Mouse (Mus musculus) adrenal gland, adult 18-20 months (tissue): ENCODE data around the gene Cdk17. TPM values are rescaled to one million over a fixed set of nuclear protein-coding genes. Genes with fewer than 3 reads are reported as not detected.

ENCODE experiments used
- DNase-seq, 2 experiments: peaks; one replicate each; pipeline ENCODE4 v3.0.0; 2021 to 2022; ENCODE audit warnings: low spot score in 2 of 2
- total RNA-seq, 2 experiments: library from RNA; stranded (reverse); gene quantifications; 1 replicate in 1 of 2; 2 replicates in 1 of 2; pipeline ENCODE4 v1.2.3; 2021

Cdk17 gene
- total RNA-seq, 2 experiments from 2014 or later: 24.6 to 29.4 TPM

DNA sequence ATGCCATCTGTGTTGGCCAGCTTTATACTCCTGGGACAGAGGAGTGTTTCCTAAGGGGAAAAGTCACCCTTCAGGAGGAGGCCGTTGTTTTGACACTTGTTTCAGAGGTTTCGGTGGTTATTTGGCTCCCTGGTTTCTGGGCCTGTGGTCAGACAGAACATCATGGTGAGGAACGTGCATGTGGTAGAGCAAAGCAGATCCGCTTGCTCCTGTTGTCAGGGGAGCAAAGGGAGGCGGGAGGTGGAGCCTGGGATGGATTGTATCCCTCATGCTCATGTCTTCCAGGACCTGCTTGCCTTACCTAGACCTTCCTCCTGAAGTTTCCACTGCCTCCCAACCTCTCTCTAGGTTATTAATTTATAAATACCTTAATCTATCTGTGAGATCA lies 5.7 kb downstream of the Cdk17 start:
- no peak for DNase-seq

DNA sequence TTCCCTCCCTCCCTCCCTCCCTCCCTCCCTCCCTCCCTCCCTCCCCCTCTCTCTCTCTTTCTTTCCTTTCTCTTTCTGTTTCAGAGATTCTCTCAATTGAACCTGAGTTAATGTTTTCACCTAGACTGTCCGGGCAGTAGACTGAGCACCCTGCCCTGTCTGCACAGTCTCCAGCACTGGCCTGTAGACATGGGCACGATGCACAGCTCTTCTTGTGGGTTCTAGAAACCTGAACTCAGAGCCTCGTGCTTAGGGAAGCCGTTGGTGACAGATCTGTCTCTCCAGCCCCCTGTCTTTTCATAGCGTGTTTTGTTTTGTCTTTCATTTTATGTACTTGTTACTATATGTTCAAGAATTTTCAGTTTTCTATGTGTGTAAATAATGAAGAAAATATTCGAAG lies 6.6 kb downstream of the Cdk17 start:
- DNase-seq: no peak

GRCm38 (mm10) chr10:93168067-93168466 lies 7.4 kb downstream of the Cdk17 start:
- no peak for DNase-seq

DNA sequence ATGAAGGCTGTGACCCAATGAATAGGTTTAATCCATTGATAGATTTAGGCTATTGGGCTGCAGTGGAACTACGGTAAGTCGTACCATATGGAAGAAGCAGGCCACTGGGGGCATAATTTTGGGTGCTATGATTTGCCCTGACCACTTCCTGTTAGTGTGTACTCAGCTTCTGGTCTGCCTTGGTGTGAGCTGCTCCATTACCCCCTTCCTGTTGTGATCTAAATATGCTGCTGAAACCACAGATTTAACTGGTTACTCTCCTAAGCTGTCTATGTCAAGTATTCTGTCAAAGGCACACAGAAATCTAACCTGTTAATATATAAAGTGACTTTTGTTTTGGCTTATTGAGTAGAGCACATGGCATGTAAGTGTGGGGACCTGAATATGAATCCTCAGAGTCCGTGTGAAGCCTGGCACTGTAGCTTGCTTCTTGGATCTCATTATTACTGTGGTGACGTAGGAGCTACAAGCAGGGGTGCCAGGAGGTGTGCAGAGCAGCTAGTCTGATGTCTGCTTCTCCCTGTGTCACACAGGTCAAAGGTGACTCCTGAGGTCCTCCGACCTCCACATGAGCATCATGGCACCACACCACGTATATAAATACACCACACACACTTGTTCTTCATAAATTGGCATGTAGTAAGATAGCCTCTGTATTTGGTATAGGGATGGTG lies 10.6 kb downstream of the Cdk17 start:
- no peak for DNase-seq

DNA sequence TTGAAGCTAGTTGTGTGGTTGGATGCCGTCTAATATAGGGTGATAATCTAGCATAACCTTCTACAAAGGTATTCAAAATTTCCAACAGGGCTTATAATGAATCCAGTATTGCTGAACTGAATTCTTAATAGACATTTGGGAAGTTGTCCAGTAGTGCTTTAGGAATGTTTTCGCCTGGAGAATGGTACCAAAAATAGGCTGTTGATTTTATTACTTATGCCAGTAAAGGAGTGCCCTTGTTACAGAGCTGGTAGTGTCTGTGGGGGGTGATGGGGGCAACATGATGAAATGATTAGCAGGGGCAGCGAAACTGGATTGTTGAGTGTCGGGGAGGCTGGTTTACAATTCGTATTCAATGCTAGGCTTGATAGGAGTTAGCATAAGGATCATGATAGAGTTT lies 16.8 kb downstream of the Cdk17 start:
- no peak for DNase-seq

DNA sequence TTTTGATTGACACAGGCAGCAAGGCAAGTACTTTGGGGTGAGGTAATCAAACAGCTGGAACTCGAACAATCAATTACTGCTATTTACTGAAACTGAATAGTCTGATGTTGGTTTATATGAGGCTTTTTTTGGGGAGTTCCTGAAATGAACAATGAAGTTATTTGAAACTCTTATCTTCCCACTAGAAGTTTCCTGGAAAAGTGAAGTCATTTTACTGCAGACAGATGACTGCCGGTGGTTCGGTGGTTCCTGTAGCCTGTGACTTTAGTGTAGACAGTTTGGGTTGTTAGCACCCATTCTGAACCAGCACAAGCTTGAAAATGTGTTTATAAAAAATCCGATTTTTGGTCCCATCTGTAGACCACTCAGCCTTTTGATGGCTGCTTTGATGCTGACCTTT lies 17.2 kb downstream of the Cdk17 start:
- DNase-seq: no peak

DNA sequence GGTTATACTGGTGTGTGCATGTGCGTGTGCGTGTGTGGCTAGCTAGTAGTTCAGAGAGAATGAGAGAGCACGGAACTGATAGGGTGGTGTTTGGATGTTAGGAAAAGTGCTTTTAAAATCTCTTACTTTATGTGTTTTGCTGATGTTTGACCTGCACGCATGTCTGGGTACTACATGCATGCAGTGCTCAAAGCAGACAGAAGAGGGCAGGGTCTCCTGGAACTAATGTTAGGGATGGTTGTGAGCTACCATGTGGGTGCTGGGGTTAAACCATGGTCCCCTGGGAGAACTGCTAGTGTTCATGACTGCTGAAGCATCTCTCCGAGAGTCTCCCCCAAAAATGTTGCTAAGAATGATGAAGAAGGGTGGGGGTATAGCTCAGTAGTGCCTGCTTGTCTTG lies 18.0 kb downstream of the Cdk17 start:
- no peak for DNase-seq

DNA sequence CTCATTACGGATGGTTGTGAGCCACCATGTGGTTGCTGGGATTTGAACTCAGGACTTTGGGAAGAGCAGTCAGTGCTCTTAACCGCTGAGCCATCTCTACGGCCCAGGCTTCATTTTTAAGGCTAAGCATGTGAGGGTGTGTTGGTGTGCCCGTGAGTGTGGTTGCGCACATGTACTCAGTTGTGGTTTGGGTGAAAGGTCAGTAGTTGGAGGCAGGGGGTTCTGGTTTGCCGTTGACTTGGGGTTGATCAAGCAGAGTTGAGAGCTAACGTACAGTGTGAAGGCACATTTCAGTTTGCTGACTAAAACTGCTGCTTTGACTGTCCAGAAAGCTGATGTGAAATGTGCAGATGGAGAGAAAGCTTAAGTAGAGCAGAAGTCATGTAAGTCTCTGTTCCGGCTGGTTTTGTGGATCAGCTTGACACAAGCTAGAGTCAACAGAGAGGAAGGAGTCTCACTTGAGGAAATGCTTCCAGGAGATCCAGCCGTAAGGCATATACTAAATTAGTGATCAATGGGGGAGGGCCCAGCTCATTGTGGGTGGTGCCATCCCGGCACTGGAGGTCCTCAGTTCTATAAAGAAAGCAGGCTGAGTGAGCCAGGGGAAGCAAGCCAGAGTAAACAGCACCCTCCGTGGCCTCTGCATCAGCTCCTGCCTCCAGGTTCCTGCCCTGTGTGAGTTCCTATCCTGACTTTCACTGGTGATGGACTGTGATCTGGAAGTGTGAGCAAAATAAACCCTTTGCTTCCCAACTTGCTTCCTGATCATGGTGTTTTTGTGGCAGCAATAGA lies 19.2 kb downstream of the Cdk17 start:
- no peak for DNase-seq

- no peak for DNase-seq
Observed at GRCm38 (mm10) chr10:93184351-93184976, 23.8 kb downstream of the Cdk17 start.

- no peak for DNase-seq
Observed at GRCm38 (mm10) chr10:93188440-93188999, 27.8 kb downstream of the Cdk17 start.

GRCm38 (mm10) chr10:93190475-93191262 lies 30.0 kb downstream of the Cdk17 start:
- DNase-seq: no peak

DNA sequence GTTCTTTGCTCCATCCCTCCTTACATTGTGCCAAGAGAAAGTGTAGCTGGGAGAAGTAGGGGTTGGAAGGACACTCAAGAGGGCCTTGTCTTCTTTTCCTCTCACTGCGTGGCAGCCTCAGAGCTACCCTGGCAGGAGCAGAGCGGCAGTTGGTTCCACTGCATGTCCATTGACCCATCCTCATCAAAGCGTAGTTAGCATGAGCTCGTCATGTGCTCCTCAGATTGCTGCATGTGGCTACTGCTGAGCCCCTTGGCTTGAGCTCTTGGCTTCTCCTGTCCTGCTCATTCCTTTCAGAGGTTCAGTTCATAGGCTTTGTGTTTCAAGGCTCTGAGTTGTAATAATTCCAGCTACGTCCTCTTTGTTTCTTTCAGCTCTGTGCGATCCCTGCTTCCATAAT lies 36.4 kb downstream of the Cdk17 start:
- no peak for DNase-seq

GRCm38 (mm10) chr10:93198958-93199357 lies 38.3 kb downstream of the Cdk17 start:
- DNase-seq: no peak

- no peak for DNase-seq
Observed at GRCm38 (mm10) chr10:93201846-93202458, 41.3 kb downstream of the Cdk17 start.

DNA sequence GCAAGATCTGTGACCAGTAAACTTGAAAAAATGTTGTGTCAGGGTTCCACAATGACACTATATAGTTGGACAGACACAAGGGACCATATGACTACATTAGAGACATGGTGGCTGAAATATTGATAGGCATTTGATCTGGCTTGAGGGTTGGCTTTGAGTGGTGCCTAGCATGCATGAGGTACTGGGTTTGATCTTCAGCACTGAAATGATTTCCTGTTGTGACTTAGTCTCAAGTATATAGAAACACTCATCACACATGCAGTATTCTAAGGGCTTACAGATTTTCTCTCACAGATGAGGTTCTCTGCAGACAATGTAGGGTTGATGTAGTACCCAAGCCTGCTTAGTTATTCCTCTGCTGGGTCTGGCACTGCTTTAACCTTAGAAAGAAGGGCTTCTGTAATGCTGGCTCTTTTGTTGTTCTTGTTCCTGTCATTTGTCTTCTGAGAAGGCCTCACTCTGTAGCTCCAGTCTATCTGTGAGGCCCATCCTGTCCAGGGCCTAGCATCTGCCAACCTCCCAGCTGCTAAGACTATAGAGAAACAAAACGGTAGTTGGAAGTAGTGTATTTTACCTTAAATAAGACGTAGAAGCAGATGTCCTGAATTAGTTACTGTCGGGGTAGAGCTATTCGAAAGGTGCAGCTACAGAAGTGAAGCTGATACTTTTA lies 44.7 kb downstream of the Cdk17 start:
- no peak for DNase-seq

DNA sequence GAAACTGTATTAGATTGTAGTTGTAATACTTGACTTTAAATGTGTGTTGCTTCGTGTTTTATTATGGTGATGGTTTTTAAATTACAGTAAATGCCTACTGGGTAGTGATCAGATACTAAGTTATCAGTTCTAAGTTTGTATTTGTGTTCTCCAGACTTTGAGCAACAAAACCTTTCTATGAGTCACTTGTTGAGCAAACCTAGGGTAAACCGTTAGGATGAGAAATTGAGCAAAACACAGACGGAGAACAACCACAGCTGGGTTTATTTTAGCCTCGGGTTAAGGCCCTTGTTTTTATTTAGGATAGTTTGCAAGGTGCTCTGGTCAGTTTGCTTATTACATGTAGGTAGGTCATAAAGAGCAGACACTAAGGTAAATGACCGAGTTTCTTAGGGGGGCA lies 46.5 kb downstream of the Cdk17 start:
- DNase-seq: no peak

DNA sequence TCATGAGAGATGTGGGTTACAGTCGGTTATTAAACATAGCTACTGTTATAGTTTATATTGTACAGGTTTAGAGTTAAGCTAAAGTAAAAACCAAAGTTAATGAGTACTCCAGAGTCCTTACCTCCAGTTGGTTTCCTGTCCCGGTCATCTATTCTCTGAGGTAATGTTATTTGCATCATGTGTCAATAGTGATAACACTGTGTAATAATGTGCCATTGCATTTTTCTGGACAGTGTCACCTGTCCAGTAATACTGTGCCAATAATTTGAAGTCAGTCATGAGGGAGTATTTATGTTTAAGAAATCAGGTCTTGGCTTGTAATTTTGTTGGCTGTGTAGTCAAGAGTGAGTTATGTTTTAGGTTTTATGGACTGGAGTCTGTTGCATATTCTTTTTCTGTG lies 52.0 kb downstream of the Cdk17 start:
- no peak for DNase-seq

DNA sequence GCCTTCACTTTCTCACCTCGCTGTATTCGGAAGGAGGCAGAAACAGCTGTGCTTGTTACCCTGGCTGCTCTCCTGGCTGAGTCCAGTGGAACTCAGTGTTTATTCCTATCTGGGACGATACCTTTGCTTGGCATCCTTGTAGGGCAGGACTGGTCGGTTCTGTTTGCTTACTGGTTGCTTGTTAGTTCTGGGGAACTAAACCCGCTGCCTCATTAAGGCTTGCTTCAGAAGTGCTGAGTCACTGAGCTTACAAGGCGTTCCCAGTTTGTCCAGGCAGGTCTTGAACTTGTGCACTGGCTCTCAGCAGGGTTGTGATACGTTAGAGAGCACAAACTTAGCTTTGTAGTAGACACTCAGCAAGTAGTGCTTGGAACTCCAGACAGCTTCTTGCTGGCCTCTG lies 52.7 kb downstream of the Cdk17 start:
- no peak for DNase-seq

- DNase-seq: no peak
Observed at GRCm38 (mm10) chr10:93214251-93214650, 53.6 kb downstream of the Cdk17 start.

DNA sequence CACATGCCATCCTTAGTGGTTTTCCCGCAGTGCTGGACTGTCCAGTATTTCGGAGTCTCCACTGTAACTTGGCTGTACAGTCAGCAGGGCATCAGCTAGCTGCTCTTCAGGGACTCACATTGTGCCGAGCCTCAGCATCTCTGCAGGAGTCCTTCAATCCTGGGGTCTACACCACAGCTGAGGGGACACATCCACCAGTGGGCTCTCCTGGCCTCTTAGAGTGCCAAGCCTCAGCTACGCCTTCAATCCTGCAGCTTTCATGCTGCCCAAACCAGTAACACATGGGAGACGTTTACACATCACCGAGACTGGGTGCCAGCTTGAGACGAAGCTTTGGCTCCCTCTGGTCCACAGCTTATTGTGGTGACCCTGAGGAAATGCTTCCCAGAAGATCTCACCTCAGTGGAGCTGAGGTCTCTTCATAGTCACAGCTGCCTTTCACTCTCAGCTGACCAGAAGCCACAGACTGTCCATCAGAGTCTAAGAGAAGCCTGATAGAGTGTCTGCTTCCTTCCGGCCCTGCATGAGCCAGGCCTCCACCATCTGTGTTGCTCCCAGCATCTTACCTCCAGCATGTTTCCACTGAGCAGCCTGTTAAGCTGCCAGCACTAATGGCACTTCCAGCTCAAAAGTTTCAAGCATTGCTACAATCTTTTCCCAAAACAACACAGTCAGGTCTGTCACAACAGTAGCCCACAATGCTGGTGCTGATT lies 54.5 kb downstream of the Cdk17 start:
- no peak for DNase-seq
